Mouse (Mus musculus) spleen, adult 2 months (tissue): ENCODE results near the gene Pde7b.

Experiments used
- CTCF ChIP-seq: fragments of 200-500 bp; IDR thresholded peaks from 2 replicates; pipeline ENCODE4 v1.5.1; 2011; ENCODE audit warnings: mild to moderate bottlenecking, inconsistent platforms; ENCODE audit not compliant: insufficient read depth, insufficient read length, insufficient replicate concordance; ENCODE audit errors: extremely low read depth
- POLR2A ChIP-seq: fragments of 200-500 bp; IDR thresholded peaks from 2 replicates; pipeline ENCODE4 v1.6.1; 2011; ENCODE audit warnings: low read depth, low read length, inconsistent platforms

- no peak for TF ChIP-seq CTCF
- TF ChIP-seq POLR2A, result no peak
Measured at GRCm38 (mm10) chr10:20595107-20595810, 129.6 kb downstream of the Pde7b start.
